Mouse (Mus musculus) CH12.LX (cell line): ENCODE measurements at regions not wholly inside any gene's neighbourhood (a gene's known extent, or its start where the extent isn't known, plus 50 kb on each side); places are given as distances from the start of the nearest gene placed in this dataset.

ENCODE experiments used
- CHD2 ChIP-seq: IDR thresholded peaks from 2 replicates; pipeline ENCODE4 v1.6.1; 2011; ENCODE audit warnings: low read length, improper control_type of control experiment
- CTCF ChIP-seq, 2 experiments: IDR thresholded peaks in 1 of 2; conservative IDR thresholded peaks in 1 of 2; 2 replicates each; pipeline ENCODE4 v1.5.1; 2011 to 2012; ENCODE audit warnings: low read depth in 2 of 2, low read length in 2 of 2, improper control_type of control experiment in 1 of 2, inconsistent platforms in 1 of 2, mild to moderate bottlenecking in 1 of 2, moderate library complexity in 1 of 2
- E2F4 ChIP-seq: IDR thresholded peaks from 2 replicates; pipeline ENCODE4 v1.6.1; 2011; ENCODE audit warnings: low read depth, low read length, improper control_type of control experiment; ENCODE audit not compliant: insufficient replicate concordance
- EP300 ChIP-seq: IDR thresholded peaks from 2 replicates; pipeline ENCODE4 v1.6.1; 2011; ENCODE audit warnings: low read length, improper control_type of control experiment
- ETS1 ChIP-seq: conservative IDR thresholded peaks from 2 replicates; pipeline ENCODE4 v1.6.1; 2012; ENCODE audit warnings: low read depth, mild to moderate bottlenecking, inconsistent platforms, low read length, improper control_type of control experiment, moderate library complexity
- GABPA ChIP-seq: IDR thresholded peaks from 2 replicates; pipeline ENCODE4 v1.6.1; 2012; ENCODE audit warnings: low read depth, low read length, improper control_type of control experiment, inconsistent platforms; ENCODE audit not compliant: insufficient replicate concordance
- MAX ChIP-seq: IDR thresholded peaks from 2 replicates; pipeline ENCODE4 v1.6.1; 2011; ENCODE audit warnings: low read length, improper control_type of control experiment
- MAZ ChIP-seq: IDR thresholded peaks from 2 replicates; pipeline ENCODE4 v1.6.1; 2012; ENCODE audit warnings: low read depth, mild to moderate bottlenecking, inconsistent platforms, low read length, improper control_type of control experiment, moderate library complexity
- MXI1 ChIP-seq: IDR thresholded peaks from 2 replicates; pipeline ENCODE4 v1.6.1; 2011; ENCODE audit warnings: mild to moderate bottlenecking, low read depth, low read length, improper control_type of control experiment
- MYC ChIP-seq: IDR thresholded peaks from 2 replicates; pipeline ENCODE4 v1.6.1; 2011; ENCODE audit warnings: low read depth, mild to moderate bottlenecking, improper control_type of control experiment, low read length
- NRF1 ChIP-seq: IDR thresholded peaks from 2 replicates; pipeline ENCODE4 v1.6.1; 2014; ENCODE audit warnings: low read depth, mild to moderate bottlenecking, inconsistent platforms, low read length, improper control_type of control experiment, moderate library complexity
- POLR2A ChIP-seq: IDR thresholded peaks from 2 replicates; pipeline ENCODE4 v1.6.1; 2011; ENCODE audit warnings: low read depth, mild to moderate bottlenecking, improper control_type of control experiment, low read length
- USF1 ChIP-seq: IDR thresholded peaks from 2 replicates; pipeline ENCODE4 v1.6.1; 2014; ENCODE audit warnings: low read depth, mild to moderate bottlenecking, inconsistent platforms, low read length, improper control_type of control experiment
- ZNF384 ChIP-seq: IDR thresholded peaks from 2 replicates; pipeline ENCODE4 v1.6.1; 2012; ENCODE audit warnings: low read depth, low read length, improper control_type of control experiment, inconsistent platforms

- TF ChIP-seq E2F4 (no peak), POLR2A (no peak), MAX (no peak), EP300 (no peak), GABPA (no peak), USF1 (no peak), MAZ (no peak), CHD2 (no peak), ETS1 (no peak), CTCF (conservative IDR thresholded peaks at IDR 0.05 in 1 of 2, IDR thresholded peaks at IDR 0.05 in 1 of 2; ENCODE audit: low read depth in 2 of 2, low read length in 2 of 2) (no peak), MXI1 (no peak), ZNF384 (no peak), MYC (no peak), NRF1 (no peak)
Measured at GRCm38 (mm10) chr6:16077195-16077810, 356.8 kb downstream of the Mdfic start.
